Mouse (Mus musculus) thymus, postnatal 4 days (tissue): ENCODE data around the gene Olfr577.

Experiments
- DNase-seq: peaks from one replicate; pipeline ENCODE4 v3.0.0; 2021

Gene Olfr577

GRCm38 (mm10) chr7:102975843-102976242 is at the start of gene Olfr577:
Gene Olfr577, minus strand, starts transcription at chr7:102975943.
- no peak for DNase-seq

- no peak for DNase-seq
These were observed 13.5 kb upstream of the Olfr577 start, which contains the start of gene Olfr578 for GRCm38 (mm10) chr7:102989224-102989623. Gene Olfr578, minus strand, starts transcription at chr7:102989324.

GRCm38 (mm10) chr7:102974399-102974798 is 1.3 kb downstream of the Olfr577 start:
- DNase-seq, result no peak

- no peak for DNase-seq
These were observed 13.4 kb downstream of the Olfr577 start, which contains the start of gene Olfr576 for GRCm38 (mm10) chr7:102962360-102962759. Gene Olfr576, plus strand, starts transcription at chr7:102962660.

- DNase-seq, result no peak
These were observed 17.1 kb downstream of the Olfr577 start, which contains the start of gene Olfr575 for GRCm38 (mm10) chr7:102958593-102958992. Gene Olfr575, minus strand, starts transcription at chr7:102958775.

- no peak for DNase-seq
These were observed 17.6 kb downstream of the Olfr577 start for GRCm38 (mm10) chr7:102958137-102958536.

- no peak for DNase-seq
These were observed 25.0 kb downstream of the Olfr577 start for GRCm38 (mm10) chr7:102950732-102951131.

- DNase-seq, result no peak
These were observed 27.6 kb downstream of the Olfr577 start, which contains the start of gene Olfr574 for GRCm38 (mm10) chr7:102948167-102948566. Gene Olfr574, plus strand, starts transcription at chr7:102948467.

- DNase-seq, result no peak
These were observed 32.3 kb downstream of the Olfr577 start for GRCm38 (mm10) chr7:102943417-102943816.

- no peak for DNase-seq
These were observed 33.3 kb downstream of the Olfr577 start, which contains the start of gene Olfr573-ps1 for GRCm38 (mm10) chr7:102942475-102942874. Gene Olfr573-ps1, minus strand, starts transcription at chr7:102942575.

- no peak for DNase-seq
These were observed 48.6 kb downstream of the Olfr577 start for GRCm38 (mm10) chr7:102927105-102927504.

- DNase-seq, result no peak
These were observed 51.6 kb downstream of the Olfr577 start, which contains the start of gene Olfr572 for GRCm38 (mm10) chr7:102924109-102924508. Gene Olfr572, plus strand, starts transcription at chr7:102924409.
